ENCODE assay signal across 8 mouse cellular contexts in the genomic region with DNA sequence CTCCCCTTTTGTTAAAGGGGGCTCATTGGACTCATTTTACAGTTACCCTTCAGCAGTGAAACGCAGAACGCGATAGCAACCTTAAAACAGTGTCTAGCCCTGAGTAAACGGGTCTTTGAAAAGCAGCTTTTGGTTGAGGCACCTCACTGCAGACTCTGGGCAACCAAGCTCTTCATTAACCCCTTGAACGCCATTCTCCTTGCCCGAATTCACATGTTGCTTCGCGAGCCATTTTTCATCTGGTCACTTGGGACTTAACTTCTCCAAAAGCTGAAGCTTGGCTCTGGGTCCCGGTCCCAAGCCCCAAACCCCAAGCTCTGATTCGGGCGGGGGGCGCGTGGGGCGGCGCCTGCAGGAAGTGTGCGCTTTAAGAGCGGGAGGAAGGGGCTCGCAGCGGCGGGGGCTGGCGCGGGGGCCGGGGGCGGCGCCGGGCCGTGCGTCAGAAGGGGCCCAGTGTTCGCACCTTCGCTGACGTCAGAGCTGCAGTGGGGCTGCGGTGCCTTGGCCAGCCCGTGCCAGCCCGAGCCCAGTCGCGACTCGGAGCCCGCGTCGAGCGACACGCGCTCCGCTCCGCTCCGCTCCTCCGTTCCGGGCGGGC. TPM values are rescaled to one million over a fixed set of nuclear protein-coding genes. Genes with fewer than 3 reads are reported as not detected.
DNase-seq lines count a peak whose midpoint lies in the region; ATAC-seq and TF ChIP-seq lines count a peak whose summit lies in the region.

A gene (plus strand): TSS at position 525 of the 598 bp plus-strand sequence.

- peaks cover 20% of the 10 kb centered on the region for H3K27me3 ChIP-seq in heart, adult 2 months (ENCODE audit: control insufficient read depth, insufficient read depth, low read length)
- peaks cover 70% of the 10 kb centered on the region for H3K27me3 ChIP-seq in E14TG2a.4 (ENCODE audit: insufficient read depth, low read length)
- H3K27me3 ChIP-seq in hindbrain, embryonic 14.5 days (ENCODE audit: control insufficient read depth, insufficient read depth, low read length) = peaks cover 68% of the 10 kb centered on the region
- peaks cover 88% of the 10 kb centered on the region for H3K27me3 ChIP-seq in liver, embryonic 13.5 days

- no peak for TF ChIP-seq CTCF in heart, adult 2 months (IDR thresholded peaks at IDR 0.05)
- TF ChIP-seq CTCF in E14TG2a.4 (conservative IDR thresholded peaks at IDR 0.05; ENCODE audit: low read length) = no peak

- WGBS in heart, adult 2 months = 3% methylated on average over 49 of the region's 49 CpGs
- 3% methylated on average over 35 of the region's 49 CpGs for WGBS in hindbrain, embryonic 14.5 days
- under 1% methylated on average over 48 of the region's 49 CpGs for WGBS in liver, embryonic 13.5 days (ENCODE audit: insufficient replicate concordance)

- H3K4me2 ChIP-seq in hindbrain, embryonic 14.5 days (replicated peaks) = peak within 1 kb of the TSS; percentile 56
- peak within 1 kb of the TSS; percentile 61 for H3K4me2 ChIP-seq in liver, embryonic 13.5 days

- H3K4me3 ChIP-seq in heart, adult 2 months = no peak within 1 kb of the TSS
- H3K4me3 ChIP-seq in E14TG2a.4 (replicated peaks; ENCODE audit: low read length) = peak within 1 kb of the TSS; percentile 81
- H3K4me3 ChIP-seq in hindbrain, embryonic 14.5 days (replicated peaks; ENCODE audit: low read length) = peak within 1 kb of the TSS; percentile 61
- H3K4me3 ChIP-seq in liver, embryonic 13.5 days (replicated peaks) = peak within 1 kb of the TSS; percentile 49

- DNase-seq in heart, adult 2 months = no peak
- DNase-seq in heart, adult 18-20 months = no peak
- peak; percentile 83 for DNase-seq in embryo, embryonic 10 days (ENCODE audit: low spot score)
- DNase-seq in hindbrain, embryonic 14.5 days (ENCODE audit: low spot score) = peak; percentile 70
- no peak for DNase-seq in liver, embryonic 13.5 days
- peak; percentile 73 for DNase-seq in yolk sac, embryonic 10.5 days (ENCODE audit: low spot score)

- no peaks in the 10 kb centered on the region for H3K9me3 ChIP-seq in E14TG2a.4 (ENCODE audit: low read length)
- no peaks in the 10 kb centered on the region for H3K9me3 ChIP-seq in hindbrain, embryonic 14.5 days (ENCODE audit: control insufficient read depth, low read length)
- H3K9me3 ChIP-seq in liver, embryonic 13.5 days (replicated peaks) = no peaks in the 10 kb centered on the region

- H3K36me3 ChIP-seq in heart, adult 2 months (ENCODE audit: control insufficient read depth, insufficient read depth, low read length) = no peaks in the 10 kb centered on the region
- no peaks in the 10 kb centered on the region for H3K36me3 ChIP-seq in E14TG2a.4 (ENCODE audit: insufficient read depth, low read length)
- H3K36me3 ChIP-seq in hindbrain, embryonic 14.5 days (replicated peaks; ENCODE audit: control insufficient read depth, insufficient read depth) = no peaks in the 10 kb centered on the region
- H3K36me3 ChIP-seq in liver, embryonic 13.5 days = no peaks in the 10 kb centered on the region

- peak; percentile 94 for ATAC-seq in hindbrain, embryonic 14.5 days (ENCODE audit: low FRiP score)
- ATAC-seq in liver, embryonic 13.5 days (ENCODE audit: low read depth) = no peak
- no peak for ATAC-seq in monocyte, adult 5-6 weeks (replicated peaks; ENCODE audit: insufficient number of reproducible peaks, low FRiP score, low TSS enrichment, poor library complexity, severe bottlenecking)

- H3K9ac ChIP-seq in heart, adult 2 months (ENCODE audit: low read depth, low read length) = 0 out of 2 replicates have a peak within 1 kb of the TSS, but pooled peaks have one; percentile 21
- H3K9ac ChIP-seq in hindbrain, embryonic 14.5 days = peak within 1 kb of the TSS; percentile 78
- peak within 1 kb of the TSS; percentile 47 for H3K9ac ChIP-seq in liver, embryonic 13.5 days

- TF ChIP-seq POLR2A in heart, adult 2 months (IDR thresholded peaks at IDR 0.05; ENCODE audit: insufficient read depth, low read depth, low read length) = no peak

- intact Hi-C loops in heart, adult 2 months (cut with DNase I) = loop anchor here (10.0 kb wide), 1 partner anchor 212 kb away; no protein-coding TSS in a partner anchor

- H3K4me1 ChIP-seq in heart, adult 2 months (ENCODE audit: control insufficient read depth, insufficient read depth, low read length) = no peaks in the 10 kb centered on the region
- 0 out of 2 replicates have a peak, but pooled peaks cover 5% of the 10 kb centered on the region for H3K4me1 ChIP-seq in E14TG2a.4 (replicated peaks; ENCODE audit: low read depth, low read length)
- H3K4me1 ChIP-seq in hindbrain, embryonic 14.5 days (replicated peaks; ENCODE audit: control insufficient read depth, insufficient read depth, low read length) = no peaks in the 10 kb centered on the region
- H3K4me1 ChIP-seq in liver, embryonic 13.5 days (replicated peaks) = peaks cover 10% of the 10 kb centered on the region; the same call in 1 of the 2 replicates

- H3K79me2 ChIP-seq in heart, adult 2 months (replicated peaks; ENCODE audit: control insufficient read depth, insufficient read depth, low read length) = no peaks in the 10 kb centered on the region

- H3K27ac ChIP-seq in heart, adult 2 months = no peak within 1 kb of the TSS
- H3K27ac ChIP-seq in hindbrain, embryonic 14.5 days = peak within 1 kb of the TSS; percentile 82
- no peak within 1 kb of the TSS for H3K27ac ChIP-seq in liver, embryonic 13.5 days

- TF ChIP-seq EP300 in heart, adult 2 months (IDR thresholded peaks at IDR 0.05; ENCODE audit: insufficient read depth, low read depth, low read length) = no peak

RNA-seq across cellular contexts. Expression of the gene that starts here (rescaled TPM):
- total RNA-seq in heart, adult 2 months (2021) = under 1 TPM; 0.29 to 0.41 TPM
- 0.04 and 0.23 TPM in 2 replicates for polyA plus RNA-seq in heart, adult 2 months (2012; rRNA removed)
- under 1 TPM; 0.22 to 0.41 TPM for total RNA-seq in heart, adult 18-20 months (2021)
- 34.9 and 37.5 TPM in 2 replicates for polyA plus RNA-seq in hindbrain, embryonic 14.5 days (2014; fragmentation: Nextera tagmentation; extraction: Ambion mirVana)
- 0.89 and 0.94 TPM in 2 replicates for polyA plus RNA-seq in liver, embryonic 13.5 days (2015; fragmentation: Nextera tagmentation; extraction: Ambion mirVana)
- total RNA-seq in monocyte, adult 5-6 weeks (2017) = 1.9 TPM in 1 of 3 replicates, not detected in the others

Comparison
In these comparisons a context has a peak if more than half of its experiments do, and no peak if none do; other contexts are left out.
1. RNA of the gene that starts here (polyA plus RNA-seq): 34.9 to 37.5 TPM in hindbrain, embryonic 14.5 days; 0.89 to 0.94 TPM in liver, embryonic 13.5 days and 0.04 to 0.23 TPM in heart, adult 2 months; every median in the first group is over 10 times any median in the second.
2. DNase-seq: peak in embryo, embryonic 10 days (single experiment), hindbrain, embryonic 14.5 days (single experiment) and yolk sac, embryonic 10.5 days (single experiment); none in heart, adult 2 months (0 of 2), heart, adult 18-20 months (0 of 2) and liver, embryonic 13.5 days (single experiment).
3. H3K9ac ChIP-seq: peak in every context shown above with its lines; median percentile 78 in hindbrain, embryonic 14.5 days; 47 in liver, embryonic 13.5 days; 21 in heart, adult 2 months.